Mouse (Mus musculus) urinary bladder, adult 2 months (tissue): ENCODE results near the gene Tmc3. TPM values are rescaled to one million over a fixed set of nuclear protein-coding genes. Genes with fewer than 3 reads are reported as not detected.

ENCODE experiments used
- DNase-seq: peaks from one replicate; pipeline ENCODE4 v3.0.0; 2022; ENCODE audit warnings: low spot score
- polyA plus RNA-seq: library from polyadenylated mRNA; depleted of rRNA; stranded (reverse); fragments of >200 nt; gene quantifications from 2 replicates; pipeline ENCODE4 v1.2.3, GENCODE M21; 2012

Gene Tmc3
- polyA plus RNA-seq, 1 experiment, result 0.12 TPM

GRCm38 (mm10) chr7:83598997-83599912 lies 14.5 kb downstream of the Tmc3 start:
- DNase-seq, result no peak

GRCm38 (mm10) chr7:83599913-83600286 lies 15.2 kb downstream of the Tmc3 start:
- DNase-seq, result no peak

GRCm38 (mm10) chr7:83604180-83604944 lies 19.6 kb downstream of the Tmc3 start:
- no peak for DNase-seq

- DNase-seq, result no peak
Measured at GRCm38 (mm10) chr7:83606796-83607195, 22.1 kb downstream of the Tmc3 start.

- no peak for DNase-seq
Measured at GRCm38 (mm10) chr7:83609891-83610290, 25.2 kb downstream of the Tmc3 start.

GRCm38 (mm10) chr7:83611886-83612285 lies 27.2 kb downstream of the Tmc3 start:
- no peak for DNase-seq

GRCm38 (mm10) chr7:83615272-83615671 lies 30.5 kb downstream of the Tmc3 start:
- DNase-seq, result peak; percentile 10

GRCm38 (mm10) chr7:83615815-83616214 lies 31.1 kb downstream of the Tmc3 start:
- DNase-seq, result peak; percentile 14

GRCm38 (mm10) chr7:83616268-83616667 lies 31.5 kb downstream of the Tmc3 start:
- DNase-seq, result peak; percentile 6

GRCm38 (mm10) chr7:83618709-83619108 lies 34.0 kb downstream of the Tmc3 start:
- DNase-seq, result no peak

GRCm38 (mm10) chr7:83622582-83622981 lies 37.9 kb downstream of the Tmc3 start:
- DNase-seq, result no peak

GRCm38 (mm10) chr7:83624065-83624464 lies 39.3 kb downstream of the Tmc3 start:
- no peak for DNase-seq

- no peak for DNase-seq
Measured at GRCm38 (mm10) chr7:83626557-83627257, 42.0 kb downstream of the Tmc3 start.

GRCm38 (mm10) chr7:83627369-83627768 lies 42.6 kb downstream of the Tmc3 start:
- no peak for DNase-seq

GRCm38 (mm10) chr7:83631073-83631827 lies 46.5 kb downstream of the Tmc3 start:
- no peak for DNase-seq

- DNase-seq, result peak; percentile 83
Measured at GRCm38 (mm10) chr7:83631828-83632681, 47.3 kb downstream of the Tmc3 start, which contains the start of gene Stard5. Gene Stard5 (plus strand): TSS chr7:83631959.

GRCm38 (mm10) chr7:83632682-83633120 lies 48.0 kb downstream of the Tmc3 start:
- DNase-seq, result no peak

- DNase-seq, result no peak
Measured at GRCm38 (mm10) chr7:83633856-83634255, 49.1 kb downstream of the Tmc3 start.

GRCm38 (mm10) chr7:83635726-83636125 lies 51.0 kb downstream of the Tmc3 start:
- no peak for DNase-seq

GRCm38 (mm10) chr7:83636425-83636824 lies 51.7 kb downstream of the Tmc3 start:
- no peak for DNase-seq
